Mouse (Mus musculus) ES-Bruce4 (cell line): ENCODE measurements around the gene Ankrd40.

Experiments
- CTCF ChIP-seq: IDR thresholded peaks from one replicate; pipeline ENCODE4 v1.8.1; 2011; ENCODE audit warnings: low read depth, low read length
- EP300 ChIP-seq: IDR thresholded peaks from 2 replicates; pipeline ENCODE4 v1.6.1; 2011; ENCODE audit warnings: low read depth, low read length; ENCODE audit not compliant: insufficient read depth
- POLR2A ChIP-seq: IDR thresholded peaks from one replicate; pipeline ENCODE4 v1.8.1; 2011; ENCODE audit warnings: low read length; ENCODE audit not compliant: insufficient read depth

DNA sequence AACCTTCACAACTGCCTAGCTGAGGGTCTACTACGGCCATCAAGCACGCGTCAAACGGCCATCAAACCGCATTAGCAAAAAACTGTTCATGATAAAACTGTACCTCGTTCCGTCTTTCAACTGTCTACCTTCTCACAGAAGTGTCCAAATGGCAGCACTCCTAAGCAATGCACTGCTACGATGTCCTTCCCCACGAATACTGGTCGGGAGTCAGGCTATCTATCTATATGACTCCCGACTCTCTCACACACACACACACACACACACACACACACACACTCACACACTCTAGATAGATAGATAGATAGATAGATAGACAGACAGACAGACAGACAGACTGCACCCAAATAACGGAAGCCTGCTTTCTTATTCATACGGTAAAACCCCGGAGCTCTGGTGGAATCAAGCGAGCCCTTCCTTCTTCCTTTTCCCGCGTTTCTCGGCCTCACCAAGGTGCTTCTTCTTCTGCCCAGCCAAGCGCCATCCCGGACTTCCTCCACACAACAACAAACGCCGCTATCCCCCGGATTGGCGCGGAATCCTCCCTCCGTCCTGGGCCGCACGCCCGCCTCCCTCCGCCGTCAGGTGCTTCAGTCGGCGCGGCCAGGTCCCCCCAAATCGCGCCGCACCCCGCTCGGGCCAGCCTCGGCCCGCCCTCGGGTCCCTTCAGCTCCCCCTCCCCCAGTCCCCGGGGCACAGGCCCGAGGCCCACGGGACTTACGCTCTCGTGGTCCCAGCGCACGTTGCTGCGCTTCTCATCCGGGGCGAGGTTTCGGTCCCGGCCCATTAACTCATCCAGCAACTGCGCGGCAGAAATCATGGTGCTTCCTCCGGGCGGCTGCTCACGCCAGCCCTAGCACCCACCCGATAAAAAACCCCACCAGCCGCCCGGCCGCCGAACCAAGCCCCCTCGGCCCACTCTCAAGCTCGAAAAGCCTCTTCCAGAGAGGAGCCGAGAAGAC is 6.6 kb upstream of the Ankrd40 start:
- no peak for TF ChIP-seq POLR2A
- TF ChIP-seq CTCF, result no peak
- TF ChIP-seq EP300, result no peak
